Mouse (Mus musculus): ENCODE measurements around the gene Ano3.

Ano3 gene

GRCm38 (mm10) chr2:110806302-110807093 is 144.2 kb downstream of the Ano3 start:
- no peak for DNase-seq

- DNase-seq = no peak
Observed at GRCm38 (mm10) chr2:110795928-110796327, 154.8 kb downstream of the Ano3 start.

- DNase-seq = no peak
Observed at GRCm38 (mm10) chr2:110795433-110795832, 155.3 kb downstream of the Ano3 start.

GRCm38 (mm10) chr2:110787396-110787795 is 163.3 kb downstream of the Ano3 start:
- DNase-seq = no peak

- DNase-seq = no peak
Observed at GRCm38 (mm10) chr2:110759434-110759833, 191.3 kb downstream of the Ano3 start.

- no peak for DNase-seq
Observed at GRCm38 (mm10) chr2:110757556-110757955, 193.2 kb downstream of the Ano3 start.

- no peak for DNase-seq
Observed at GRCm38 (mm10) chr2:110740493-110740892, 210.2 kb downstream of the Ano3 start.

- DNase-seq = no peak
Observed at GRCm38 (mm10) chr2:110739781-110740180, 210.9 kb downstream of the Ano3 start.

- DNase-seq = no peak
Observed at GRCm38 (mm10) chr2:110737981-110738380, 212.7 kb downstream of the Ano3 start.

- DNase-seq = no peak
Observed at GRCm38 (mm10) chr2:110737236-110737635, 213.5 kb downstream of the Ano3 start.

- DNase-seq = no peak
Observed at GRCm38 (mm10) chr2:110726106-110726505, 224.6 kb downstream of the Ano3 start.

- DNase-seq = no peak
Observed at GRCm38 (mm10) chr2:110722208-110722607, 228.5 kb downstream of the Ano3 start.

GRCm38 (mm10) chr2:110721290-110721753 is 229.4 kb downstream of the Ano3 start, which contains the start of gene Muc15:
TSS of gene Muc15 (plus strand) at chr2:110721340.
- no peak for DNase-seq

GRCm38 (mm10) chr2:110719051-110719450 is 231.7 kb downstream of the Ano3 start:
- DNase-seq = no peak

- peak; percentile 33 for DNase-seq
Observed at GRCm38 (mm10) chr2:110710055-110710720, 240.5 kb downstream of the Ano3 start.

GRCm38 (mm10) chr2:110709436-110709835 is 241.3 kb downstream of the Ano3 start:
- DNase-seq = no peak

GRCm38 (mm10) chr2:110671071-110671624 is 279.6 kb downstream of the Ano3 start:
- no peak for DNase-seq

GRCm38 (mm10) chr2:110663329-110663728 is 287.4 kb downstream of the Ano3 start:
- no peak for DNase-seq

- DNase-seq = no peak
Observed at GRCm38 (mm10) chr2:110644846-110645245, 305.9 kb downstream of the Ano3 start.

GRCm38 (mm10) chr2:110644358-110644757 is 306.4 kb downstream of the Ano3 start:
- no peak for DNase-seq

Data from right cerebral cortex, postnatal 4 days (tissue).